Mouse (Mus musculus): ENCODE results near the gene Snx11.

Snx11 gene

GRCm38 (mm10) chr11:96762742-96763470, 14.5 kb downstream of the Snx11 start:
- DNase-seq (ENCODE audit: low read depth, low spot score), result peak; percentile 56

GRCm38 (mm10) chr11:96761984-96762383, 15.4 kb downstream of the Snx11 start:
- no peak for DNase-seq (ENCODE audit: low read depth, low spot score)

GRCm38 (mm10) chr11:96760042-96760441, 17.3 kb downstream of the Snx11 start:
- peak; percentile 66 for DNase-seq (ENCODE audit: low read depth, low spot score)

GRCm38 (mm10) chr11:96758402-96758801, 19.0 kb downstream of the Snx11 start:
- no peak for DNase-seq (ENCODE audit: low read depth, low spot score)

- DNase-seq (ENCODE audit: low read depth, low spot score), result no peak
These were observed 19.9 kb downstream of the Snx11 start for GRCm38 (mm10) chr11:96757421-96757820.

GRCm38 (mm10) chr11:96755298-96755697, 22.1 kb downstream of the Snx11 start:
- DNase-seq (ENCODE audit: low read depth, low spot score), result no peak

GRCm38 (mm10) chr11:96747555-96747954, 29.8 kb downstream of the Snx11 start:
- no peak for DNase-seq (ENCODE audit: low read depth, low spot score)

GRCm38 (mm10) chr11:96746648-96747047, 30.7 kb downstream of the Snx11 start:
- no peak for DNase-seq (ENCODE audit: low read depth, low spot score)

- DNase-seq (ENCODE audit: low read depth, low spot score), result no peak
These were observed 33.5 kb downstream of the Snx11 start for GRCm38 (mm10) chr11:96743891-96744290.

- no peak for DNase-seq (ENCODE audit: low read depth, low spot score)
These were observed 34.4 kb downstream of the Snx11 start for GRCm38 (mm10) chr11:96743000-96743399.

GRCm38 (mm10) chr11:96741995-96742394, 35.4 kb downstream of the Snx11 start:
- no peak for DNase-seq (ENCODE audit: low read depth, low spot score)

- DNase-seq (ENCODE audit: low read depth, low spot score), result no peak
These were observed 36.6 kb downstream of the Snx11 start for GRCm38 (mm10) chr11:96740796-96741195.

GRCm38 (mm10) chr11:96737673-96738471, 39.5 kb downstream of the Snx11 start:
- no peak for DNase-seq (ENCODE audit: low read depth, low spot score)

GRCm38 (mm10) chr11:96736361-96736760, 41.0 kb downstream of the Snx11 start:
- DNase-seq (ENCODE audit: low read depth, low spot score), result no peak

- no peak for DNase-seq (ENCODE audit: low read depth, low spot score)
These were observed 41.5 kb downstream of the Snx11 start for GRCm38 (mm10) chr11:96735908-96736307.

- no peak for DNase-seq (ENCODE audit: low read depth, low spot score)
These were observed 44.7 kb downstream of the Snx11 start for GRCm38 (mm10) chr11:96732657-96733056.

GRCm38 (mm10) chr11:96730327-96730726, 47.0 kb downstream of the Snx11 start:
- no peak for DNase-seq (ENCODE audit: low read depth, low spot score)

GRCm38 (mm10) chr11:96729462-96729861, 47.9 kb downstream of the Snx11 start:
- DNase-seq (ENCODE audit: low read depth, low spot score), result no peak

GRCm38 (mm10) chr11:96728577-96728976, 48.8 kb downstream of the Snx11 start:
- no peak for DNase-seq (ENCODE audit: low read depth, low spot score)

- DNase-seq (ENCODE audit: low read depth, low spot score), result no peak
These were observed 51.5 kb downstream of the Snx11 start for GRCm38 (mm10) chr11:96725833-96726232.

- DNase-seq (ENCODE audit: low read depth, low spot score), result no peak
These were observed 58.8 kb downstream of the Snx11 start for GRCm38 (mm10) chr11:96718609-96719008.
